Mouse (Mus musculus) stomach, postnatal 0 days (tissue): Measurements from ENCODE around the gene Cpvl. TPM values are rescaled to one million over a fixed set of nuclear protein-coding genes. Genes with fewer than 3 reads are reported as not detected.

ENCODE experiments used
- ATAC-seq: fragments of 200-750 bp; cut with Nextera tagmentation; 2 replicates; pipeline ENCODE4 v1.8.0; 2017; ENCODE audit not compliant: low FRiP score, low TSS enrichment
- DNase-seq: peaks from one replicate; pipeline ENCODE4 v3.0.0-alpha.2; 2016; ENCODE audit warnings: low spot score
- H3K27ac ChIP-seq: fragments of 300-500 bp; sonication (generic); replicated peaks from 2 replicates; pipeline ENCODE4 v1.5.1; 2014; ENCODE audit warnings: mild to moderate bottlenecking, control low read depth
- H3K27me3 ChIP-seq: fragments of 300-500 bp; sonication (generic); 2 replicates; pipeline ENCODE4 v1.6.1; 2014; ENCODE audit warnings: low read length; ENCODE audit not compliant: control insufficient read depth, insufficient read depth
- H3K36me3 ChIP-seq: fragments of 300-500 bp; sonication (generic); 2 replicates; pipeline ENCODE4 v1.6.1; 2014; ENCODE audit warnings: low read length, mixed read lengths; ENCODE audit not compliant: control insufficient read depth, insufficient read depth
- H3K4me1 ChIP-seq: fragments of 300-500 bp; sonication (generic); replicated peaks from 2 replicates; pipeline ENCODE4 v1.6.1; 2014; ENCODE audit warnings: antibody characterized with exemption; ENCODE audit not compliant: control insufficient read depth, insufficient read depth
- H3K4me2 ChIP-seq: fragments of 300-500 bp; sonication (generic); replicated peaks from 2 replicates; pipeline ENCODE4 v1.6.1; 2014; ENCODE audit warnings: low read depth, mild to moderate bottlenecking, control low read depth, moderate library complexity
- H3K4me3 ChIP-seq: fragments of 300-500 bp; sonication (generic); 2 replicates; pipeline ENCODE4 v1.5.1; 2014; ENCODE audit warnings: low read depth, low read length, control low read depth
- H3K9ac ChIP-seq: fragments of 300-500 bp; sonication (generic); 2 replicates; pipeline ENCODE4 v1.6.1; 2014; ENCODE audit warnings: mild to moderate bottlenecking, low read length, control low read depth, mixed read lengths
- H3K9me3 ChIP-seq: fragments of 300-500 bp; sonication (generic); 2 replicates; pipeline ENCODE4 v1.6.1; 2016; ENCODE audit warnings: low read length; ENCODE audit not compliant: control insufficient read depth
- CTCF ChIP-seq: IDR thresholded peaks from 2 replicates; pipeline ENCODE4 v1.5.1; 2016; ENCODE audit warnings: antibody characterized with exemption, low read depth, mild to moderate bottlenecking, moderate library complexity
- EP300 ChIP-seq: optimal IDR thresholded peaks from 2 replicates; pipeline ENCODE3; 2016; ENCODE audit warnings: antibody characterized with exemption
- WGBS: fragments of 180-500 bp; shearing (Covaris S2); extraction: QIAGEN DNeasy Blood & Tissue Kit; methylation state at CpG from one replicate; pipeline ENCODE4 v1.1.7; 2014; 5-methylcytosine and 5-hydroxymethylcytosine counted together
- polyA plus RNA-seq: library from polyadenylated mRNA; unstranded; fragments of >200 nt; fragmentation: Nextera tagmentation; extraction: Ambion mirVana; gene quantifications from 2 replicates; pipeline ENCODE4 v1.2.1, GENCODE M21; 2015

Cpvl gene
- polyA plus RNA-seq, 1 experiment from 2014 or later, result 0.06 TPM

- Histone ChIP-seq H3K27ac (no peak overlapping the region), H3K36me3 (no peaks in the 10 kb centered on the region), H3K4me2 (no peak overlapping the region), H3K4me3 (no peak overlapping the region), H3K9me3 (no peaks in the 10 kb centered on the region), H3K4me1 (no peaks in the 10 kb centered on the region), H3K27me3 (no peaks in the 10 kb centered on the region), H3K9ac (no peak overlapping the region)
- TF ChIP-seq CTCF (no peak), EP300 (no peak)
- ATAC-seq, result no peak
- 63% methylated on average over 2 of the region's 2 CpGs for WGBS
- no peak for DNase-seq
Observed at GRCm38 (mm10) chr6:53856775-53857174, 121.7 kb downstream of the Cpvl start.

GRCm38 (mm10) chr6:53854971-53855856, 123.3 kb downstream of the Cpvl start:
- Histone ChIP-seq H3K4me2 (no peak overlapping the region), H3K4me1 (no peaks in the 10 kb centered on the region), H3K27me3 (no peaks in the 10 kb centered on the region), H3K27ac (peak overlapping the region; percentile 19; the same call in 1 of the 2 replicates), H3K4me3 (no peak overlapping the region), H3K9me3 (no peaks in the 10 kb centered on the region), H3K9ac (no peak overlapping the region), H3K36me3 (no peaks in the 10 kb centered on the region)
- peak; percentile 17 for DNase-seq
- TF ChIP-seq EP300 (no peak), CTCF (no peak)
- WGBS, result 53% methylated on average over 12 of the region's 12 CpGs
- ATAC-seq, result no peak; the same call in 1 of the 2 replicates

GRCm38 (mm10) chr6:53854226-53854625, 124.2 kb downstream of the Cpvl start:
- Histone ChIP-seq H3K4me2 (no peak overlapping the region), H3K9ac (no peak overlapping the region), H3K9me3 (no peaks in the 10 kb centered on the region), H3K27ac (no peak overlapping the region), H3K4me3 (no peak overlapping the region), H3K4me1 (no peaks in the 10 kb centered on the region), H3K27me3 (no peaks in the 10 kb centered on the region), H3K36me3 (no peaks in the 10 kb centered on the region)
- ATAC-seq (no peak), DNase-seq (no peak)
- WGBS, result 72% methylated on average over 2 of the region's 2 CpGs
- TF ChIP-seq EP300 (no peak), CTCF (no peak)

GRCm38 (mm10) chr6:53853546-53853945, 124.9 kb downstream of the Cpvl start:
- no peak for TF ChIP-seq CTCF
- TF ChIP-seq EP300, result no peak
- Histone ChIP-seq H3K9me3 (no peaks in the 10 kb centered on the region), H3K4me2 (no peak overlapping the region), H3K27ac (no peak overlapping the region), H3K36me3 (no peaks in the 10 kb centered on the region), H3K4me3 (no peak overlapping the region), H3K27me3 (no peaks in the 10 kb centered on the region), H3K4me1 (no peaks in the 10 kb centered on the region), H3K9ac (no peak overlapping the region)
- DNase-seq (peak; percentile 19), ATAC-seq (no peak; the same call in 1 of the 2 replicates)
- 56% methylated on average over 3 of the region's 3 CpGs for WGBS

- no peak for DNase-seq
- no peak overlapping the region for H3K9ac ChIP-seq
- H3K4me1 ChIP-seq, result no peaks in the 10 kb centered on the region
- WGBS, result 95% methylated on average over 17 of the region's 17 CpGs
- ATAC-seq, result no peak
- no peak overlapping the region for H3K4me3 ChIP-seq
- no peak overlapping the region for H3K27ac ChIP-seq
- no peak for TF ChIP-seq CTCF
- TF ChIP-seq EP300, result no peak
- no peak overlapping the region for H3K4me2 ChIP-seq
- no peaks in the 10 kb centered on the region for H3K36me3 ChIP-seq
- no peaks in the 10 kb centered on the region for H3K9me3 ChIP-seq
- no peaks in the 10 kb centered on the region for H3K27me3 ChIP-seq
Observed at GRCm38 (mm10) chr6:53844626-53845025, 133.8 kb downstream of the Cpvl start.

GRCm38 (mm10) chr6:53825213-53825612, 153.3 kb downstream of the Cpvl start:
- no peak for DNase-seq
- TF ChIP-seq EP300 (no peak), CTCF (no peak)
- Histone ChIP-seq H3K27me3 (no peaks in the 10 kb centered on the region), H3K4me1 (peaks cover 2% of the 10 kb centered on the region; the same call in 1 of the 2 replicates), H3K9ac (no peak overlapping the region), H3K27ac (no peak overlapping the region), H3K4me3 (no peak overlapping the region), H3K9me3 (no peaks in the 10 kb centered on the region), H3K4me2 (no peak overlapping the region), H3K36me3 (no peaks in the 10 kb centered on the region)
- ATAC-seq, result no peak
- WGBS, result 41% methylated on average over 4 of the region's 4 CpGs

Other genes starting within 250 kb of the Cpvl start
- gene Tril, start 157.8 kb downstream of the Cpvl start, polyA plus RNA-seq, result 6.8 and 7.4 TPM in 2 replicates
- gene Chn2, start 60.9 kb upstream of the Cpvl start, polyA plus RNA-seq, result 19.1 and 21.7 TPM in 2 replicates